Mouse (Mus musculus) midbrain, postnatal 0 days (tissue): ENCODE data around the gene Snx18. TPM values are rescaled to one million over a fixed set of nuclear protein-coding genes. Genes with fewer than 3 reads are reported as not detected.
A peak's percentile ranks its signal among the peaks of the same experiment; 100 is the strongest.

Experiments used
- ATAC-seq: fragments of 200-750 bp; cut with Nextera tagmentation; 2 replicates; pipeline ENCODE4 v1.8.0; 2017; ENCODE audit warnings: moderate number of reproducible peaks, mild to moderate bottlenecking, moderate TSS enrichment, moderate library complexity; ENCODE audit not compliant: low FRiP score
- DNase-seq: peaks from one replicate; pipeline ENCODE4 v3.0.0-alpha.2; 2015; ENCODE audit warnings: low spot score
- H3K27ac ChIP-seq: fragments of 300-500 bp; sonication (generic); 2 replicates; pipeline ENCODE4 v1.5.1; 2014; ENCODE audit warnings: low read depth, mild to moderate bottlenecking, low read length, mixed read lengths
- H3K27me3 ChIP-seq: fragments of 300-500 bp; sonication (generic); 2 replicates; pipeline ENCODE4 v1.6.1; 2014; ENCODE audit warnings: low read length, control low read depth, mixed read lengths; ENCODE audit not compliant: insufficient read depth
- H3K36me3 ChIP-seq: fragments of 300-500 bp; sonication (generic); 2 replicates; pipeline ENCODE4 v1.6.1; 2014; ENCODE audit warnings: low read length, control low read depth, mixed read lengths; ENCODE audit not compliant: insufficient read depth
- H3K4me1 ChIP-seq: fragments of 300-500 bp; sonication (generic); 2 replicates; pipeline ENCODE4 v1.6.1; 2014; ENCODE audit warnings: mild to moderate bottlenecking, control low read depth, antibody characterized with exemption, low read length, mixed read lengths; ENCODE audit not compliant: insufficient read depth
- H3K4me2 ChIP-seq: fragments of 300-500 bp; sonication (generic); 2 replicates; pipeline ENCODE4 v1.6.1; 2014; ENCODE audit warnings: low read depth, mild to moderate bottlenecking, low read length, mixed read lengths; ENCODE audit not compliant: poor library complexity, severe bottlenecking
- H3K4me3 ChIP-seq: fragments of 300-500 bp; sonication (generic); 2 replicates; pipeline ENCODE4 v1.5.1; 2014; ENCODE audit warnings: low read depth, mild to moderate bottlenecking, low read length, moderate library complexity
- H3K9ac ChIP-seq: fragments of 300-500 bp; sonication (generic); replicated peaks from 2 replicates; pipeline ENCODE4 v1.6.1; 2014; ENCODE audit warnings: mild to moderate bottlenecking, low read length, moderate library complexity, mixed read lengths; ENCODE audit not compliant: poor library complexity, severe bottlenecking
- H3K9me3 ChIP-seq: fragments of 300-500 bp; sonication (generic); 2 replicates; pipeline ENCODE4 v1.6.1; 2016; ENCODE audit warnings: low read length, control low read depth
- CTCF ChIP-seq: IDR thresholded peaks from 2 replicates; pipeline ENCODE4 v1.5.1; 2016; ENCODE audit warnings: antibody characterized with exemption, mild to moderate bottlenecking
- WGBS: fragments of 180-500 bp; shearing (Covaris S2); extraction: QIAGEN DNeasy Blood & Tissue Kit; methylation state at CpG from one replicate; pipeline ENCODE4 v1.1.7; 2014; 5-methylcytosine and 5-hydroxymethylcytosine counted together
- polyA plus RNA-seq: library from polyadenylated mRNA; unstranded; fragments of >200 nt; fragmentation: Nextera tagmentation; extraction: Ambion mirVana; gene quantifications from 2 replicates; pipeline ENCODE4 v1.2.1, GENCODE M21; 2015
- total RNA-seq: library from RNA; depleted of rRNA; stranded (reverse); fragments of >200 nt; gene quantifications from 2 replicates; pipeline ENCODE4 v1.2.3, GENCODE M21; 2014

Gene Snx18
- total and polyA plus RNA-seq, 2 experiments from 2014 or later: 9.5 to 35.8 TPM

DNA sequence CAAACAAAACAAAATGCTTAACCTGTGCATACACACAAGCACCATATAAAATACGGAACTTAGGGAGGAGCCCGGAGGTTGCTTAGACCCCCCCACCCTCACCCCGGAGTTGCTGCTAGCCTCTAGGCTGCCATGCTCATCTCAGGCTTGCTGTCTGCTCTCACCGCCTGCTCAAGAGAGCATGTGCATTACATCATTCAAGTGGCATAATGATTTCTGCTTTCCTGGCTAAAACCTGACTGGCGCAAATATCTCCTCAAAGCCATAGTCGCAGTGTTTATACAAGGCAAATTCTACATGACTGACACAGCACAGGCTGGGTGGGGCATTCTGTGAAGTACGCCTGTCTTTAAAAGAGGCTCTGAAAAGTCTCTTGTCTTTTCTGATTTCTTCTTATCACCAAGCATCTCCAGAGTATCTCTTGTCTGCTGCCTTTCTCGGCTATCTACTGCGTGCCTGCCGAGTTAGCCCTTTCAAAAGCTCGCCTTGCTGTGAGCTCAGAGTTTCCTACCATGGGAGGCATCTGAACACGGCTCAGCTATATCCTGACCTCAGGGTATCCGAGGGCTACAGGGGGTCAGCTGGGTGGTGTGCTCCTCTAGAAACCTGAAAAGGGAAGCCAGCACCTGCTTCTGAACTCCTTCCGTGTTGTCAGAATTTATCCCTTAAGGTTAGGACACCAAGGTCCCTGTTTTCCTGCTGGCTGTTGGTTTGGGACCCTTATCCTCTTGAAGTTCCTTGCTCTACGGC, 16.5 kb upstream of the Snx18 start:
- H3K36me3 ChIP-seq: no peaks in the 10 kb centered on the region
- H3K27ac ChIP-seq: no peak overlapping the region
- no peak overlapping the region for H3K9ac ChIP-seq
- H3K4me3 ChIP-seq: no peak overlapping the region
- H3K9me3 ChIP-seq: no peaks in the 10 kb centered on the region
- H3K27me3 ChIP-seq: no peaks in the 10 kb centered on the region
- DNase-seq (no peak), ATAC-seq (peak; percentile 65)
- TF ChIP-seq CTCF: no peak
- 75% methylated on average over 15 of the region's 15 CpGs for WGBS
- H3K4me1 ChIP-seq: no peaks in the 10 kb centered on the region
- H3K4me2 ChIP-seq: no peak overlapping the region

DNA sequence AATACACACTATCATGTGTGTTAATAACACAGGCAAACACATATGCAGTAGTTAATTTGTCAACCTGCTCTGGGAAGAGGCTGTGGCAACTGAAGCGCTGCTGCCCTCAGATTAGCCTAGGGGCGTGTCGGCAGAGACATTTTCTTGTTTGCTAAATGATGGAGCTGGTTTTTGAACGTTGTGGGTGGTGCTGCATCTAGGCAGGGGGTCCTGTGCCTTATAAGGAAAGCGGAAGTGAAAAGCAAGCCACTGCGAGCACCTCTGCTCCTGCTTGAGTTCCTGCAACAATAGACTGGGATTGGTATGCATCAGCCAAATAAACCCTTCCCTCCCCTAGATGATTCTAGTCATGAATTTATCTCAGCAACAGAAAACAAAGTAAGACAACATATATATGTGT, 14.1 kb upstream of the Snx18 start:
- no peaks in the 10 kb centered on the region for H3K9me3 ChIP-seq
- no peak overlapping the region for H3K9ac ChIP-seq
- TF ChIP-seq CTCF: no peak
- H3K4me2 ChIP-seq: no peak overlapping the region
- ATAC-seq (no peak), DNase-seq (no peak)
- H3K27ac ChIP-seq: no peak overlapping the region
- no peaks in the 10 kb centered on the region for H3K4me1 ChIP-seq
- H3K4me3 ChIP-seq: no peak overlapping the region
- no peaks in the 10 kb centered on the region for H3K27me3 ChIP-seq
- 47% methylated on average over 6 of the region's 6 CpGs for WGBS
- no peaks in the 10 kb centered on the region for H3K36me3 ChIP-seq

DNA sequence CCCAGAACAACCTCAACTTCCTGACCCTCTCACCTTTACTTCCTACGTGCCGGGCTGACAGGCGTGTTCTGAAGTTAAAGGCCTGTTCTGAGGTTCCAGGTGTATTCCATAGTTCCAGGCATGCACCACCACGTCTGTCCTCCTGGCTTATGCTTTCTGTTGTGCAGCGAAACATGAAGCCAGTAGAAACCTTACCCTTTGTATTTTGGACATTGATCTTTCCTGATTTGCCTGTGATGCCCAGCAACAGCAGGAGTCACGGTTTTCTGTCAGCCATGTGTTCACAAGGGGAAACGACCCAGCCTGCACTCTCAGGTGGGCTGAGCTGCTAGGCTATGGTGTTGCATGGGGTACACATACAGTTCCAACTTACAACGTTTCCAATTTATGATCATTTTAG, 9.2 kb upstream of the Snx18 start:
- no peaks in the 10 kb centered on the region for H3K4me1 ChIP-seq
- ATAC-seq (no peak), DNase-seq (no peak)
- H3K9ac ChIP-seq: no peak overlapping the region
- H3K27ac ChIP-seq: no peak overlapping the region
- no peaks in the 10 kb centered on the region for H3K9me3 ChIP-seq
- H3K4me2 ChIP-seq: no peak overlapping the region
- no peak for TF ChIP-seq CTCF
- H3K4me3 ChIP-seq: no peak overlapping the region
- 86% methylated on average over 8 of the region's 8 CpGs for WGBS
- H3K36me3 ChIP-seq: no peaks in the 10 kb centered on the region
- no peaks in the 10 kb centered on the region for H3K27me3 ChIP-seq

DNA sequence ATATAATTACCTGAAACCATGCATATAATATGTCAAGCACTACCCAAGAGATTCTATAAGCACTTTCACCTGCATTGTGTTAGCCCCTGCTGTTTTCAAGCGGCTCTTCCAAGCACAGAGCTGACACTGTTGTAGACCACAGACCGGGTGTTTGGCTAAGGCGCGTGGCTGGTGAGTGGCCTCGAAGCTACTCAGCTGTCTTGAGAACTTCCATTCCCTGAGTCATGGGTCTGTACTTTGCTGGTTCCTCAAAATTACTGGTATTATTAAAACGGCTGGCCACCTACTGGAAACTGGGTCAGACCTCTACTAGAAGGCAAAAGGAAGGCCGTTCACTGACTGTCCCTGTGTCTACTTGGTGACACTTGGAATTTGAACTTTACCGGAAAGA, 4.5 kb upstream of the Snx18 start:
- no peak for TF ChIP-seq CTCF
- no peaks in the 10 kb centered on the region for H3K27me3 ChIP-seq
- H3K36me3 ChIP-seq: no peaks in the 10 kb centered on the region
- H3K9ac ChIP-seq: no peak overlapping the region
- 84% methylated on average over 8 of the region's 8 CpGs for WGBS
- no peak for DNase-seq
- no peak overlapping the region for H3K4me3 ChIP-seq
- H3K4me1 ChIP-seq: no peaks in the 10 kb centered on the region
- H3K27ac ChIP-seq: no peak overlapping the region
- no peaks in the 10 kb centered on the region for H3K9me3 ChIP-seq
- H3K4me2 ChIP-seq: no peak overlapping the region
- no peak for ATAC-seq

GRCm38 (mm10) chr13:113622122-113622864, 3.9 kb upstream of the Snx18 start:
- no peak overlapping the region for H3K27ac ChIP-seq
- H3K4me1 ChIP-seq: peaks cover 4% of the 10 kb centered on the region
- DNase-seq: no peak
- no peak overlapping the region for H3K4me3 ChIP-seq
- H3K4me2 ChIP-seq: no peak overlapping the region
- WGBS: 69% methylated on average over 11 of the region's 11 CpGs
- no peak overlapping the region for H3K9ac ChIP-seq
- H3K27me3 ChIP-seq: no peaks in the 10 kb centered on the region
- no peak for ATAC-seq
- no peaks in the 10 kb centered on the region for H3K36me3 ChIP-seq
- no peaks in the 10 kb centered on the region for H3K9me3 ChIP-seq
- no peak for TF ChIP-seq CTCF

DNA sequence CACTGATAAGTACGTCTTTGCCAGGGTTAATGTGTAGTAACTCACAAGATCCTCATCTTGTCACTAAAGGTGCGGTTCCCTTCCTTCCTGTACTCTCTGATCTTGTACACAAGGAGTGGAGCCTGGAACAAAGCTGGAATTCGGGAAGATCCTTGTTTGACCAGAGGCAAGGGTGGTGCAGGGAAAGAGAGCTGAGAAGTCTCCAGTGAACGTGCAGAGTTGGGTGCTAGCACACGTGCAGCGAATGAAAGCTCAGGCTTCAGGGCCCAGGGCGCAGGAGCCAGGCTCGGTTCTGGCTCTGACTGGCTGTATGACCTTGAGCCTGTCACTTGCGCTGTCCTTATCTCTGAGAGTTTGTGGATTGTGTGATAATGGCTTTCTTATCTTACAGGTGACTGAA, 639 bp upstream of the Snx18 start:
- Histone ChIP-seq H3K4me1 (peaks cover 17% of the 10 kb centered on the region), H3K4me2 (no peak overlapping the region), H3K4me3 (no peak overlapping the region), H3K27ac (no peak overlapping the region), H3K9me3 (no peaks in the 10 kb centered on the region), H3K9ac (no peak overlapping the region), H3K36me3 (no peaks in the 10 kb centered on the region), H3K27me3 (no peaks in the 10 kb centered on the region)
- 76% methylated on average over 9 of the region's 9 CpGs for WGBS
- ATAC-seq (no peak), DNase-seq (no peak)
- no peak for TF ChIP-seq CTCF
